Mouse (Mus musculus) MEL (cell line): ENCODE data around the gene Ptprk. TPM values are rescaled to one million over a fixed set of nuclear protein-coding genes. Genes with fewer than 3 reads are reported as not detected.

Experiments
- DNase-seq: peaks from one replicate; pipeline ENCODE4 v3.0.0; 2011; ENCODE audit warnings: low read depth, low spot score
- H3K27ac ChIP-seq: 2 replicates; pipeline ENCODE4 v1.5.1; 2012; ENCODE audit warnings: low read depth, mild to moderate bottlenecking, control low read depth, low read length, moderate library complexity; ENCODE audit not compliant: control insufficient read depth
- H3K27me3 ChIP-seq, 2 experiments: fragments of 150-350 bp in 1 of 2; sonication (generic) in 1 of 2; 2 replicates each; pipeline ENCODE4 v1.6.1; 2012; ENCODE audit warnings: low read length in 2 of 2, mild to moderate bottlenecking in 2 of 2, improper control_type of control experiment in 1 of 2, moderate library complexity in 1 of 2; ENCODE audit not compliant: insufficient read depth in 2 of 2, control insufficient read depth in 1 of 2
- H3K36me3 ChIP-seq, 2 experiments: 2 replicates each; pipeline ENCODE4 v1.6.1; 2012 to 2014; ENCODE audit warnings: low read length in 2 of 2, improper control_type of control experiment in 1 of 2, inconsistent platforms in 1 of 2, mild to moderate bottlenecking in 1 of 2; ENCODE audit not compliant: insufficient read depth in 2 of 2, control insufficient read depth in 1 of 2
- H3K4me1 ChIP-seq, 2 experiments: fragments of 150-350 bp in 1 of 2; sonication (generic) in 1 of 2; 2 replicates each; pipeline ENCODE4 v1.6.1; 2012; ENCODE audit warnings: low read length in 2 of 2, improper control_type of control experiment in 1 of 2, mild to moderate bottlenecking in 1 of 2; ENCODE audit not compliant: insufficient read depth in 2 of 2, control insufficient read depth in 1 of 2
- H3K4me3 ChIP-seq, 2 experiments: fragments of 150-350 bp in 1 of 2; sonication (generic) in 1 of 2; 2 replicates each; pipeline ENCODE4 v1.5.1; 2012; ENCODE audit warnings: low read depth in 2 of 2, low read length in 2 of 2, mild to moderate bottlenecking in 2 of 2, moderate library complexity in 2 of 2, control low read depth in 1 of 2, improper control_type of control experiment in 1 of 2; ENCODE audit not compliant: control insufficient read depth in 1 of 2, insufficient read depth in 1 of 2
- H3K79me2 ChIP-seq: 2 replicates; pipeline ENCODE4 v1.6.1; 2012; ENCODE audit warnings: mild to moderate bottlenecking, low read length, moderate library complexity; ENCODE audit not compliant: control insufficient read depth, poor library complexity, insufficient read depth
- H3K9ac ChIP-seq: 2 replicates; pipeline ENCODE4 v1.6.1; 2012; ENCODE audit warnings: low read depth, mild to moderate bottlenecking, control low read depth, low read length, moderate library complexity; ENCODE audit not compliant: control insufficient read depth, poor library complexity, severe bottlenecking
- H3K9me3 ChIP-seq: fragments of 150-350 bp; sonication (generic); replicated peaks from 2 replicates; pipeline ENCODE4 v1.6.1; 2012; ENCODE audit warnings: mild to moderate bottlenecking, low read length, improper control_type of control experiment, moderate library complexity; ENCODE audit not compliant: insufficient read depth
- CHD1 ChIP-seq: IDR thresholded peaks from 2 replicates; pipeline ENCODE4 v1.6.1; 2012; ENCODE audit warnings: low read depth, mild to moderate bottlenecking, inconsistent platforms, low read length, improper control_type of control experiment
- CHD2 ChIP-seq: IDR thresholded peaks from 2 replicates; pipeline ENCODE4 v1.6.1; 2011; ENCODE audit warnings: low read length, improper control_type of control experiment
- EP300 ChIP-seq, 2 experiments: IDR thresholded peaks; 2 replicates each; pipeline ENCODE4 v1.6.1; 2011; ENCODE audit warnings: improper control_type of control experiment in 2 of 2, low read length in 2 of 2, low read depth in 1 of 2, mild to moderate bottlenecking in 1 of 2
- GATA1 ChIP-seq: IDR thresholded peaks from 2 replicates; pipeline ENCODE4 v1.6.1; 2011; ENCODE audit warnings: low read depth, low read length, improper control_type of control experiment
- HCFC1 ChIP-seq: IDR thresholded peaks from 2 replicates; pipeline ENCODE4 v1.6.1; 2012; ENCODE audit warnings: low read depth, mild to moderate bottlenecking, inconsistent platforms, low read length, improper control_type of control experiment, moderate library complexity
- JUND ChIP-seq: IDR thresholded peaks from 2 replicates; pipeline ENCODE4 v1.6.1; 2011; ENCODE audit warnings: low read depth, mild to moderate bottlenecking, improper control_type of control experiment, low read length
- MAX ChIP-seq: IDR thresholded peaks from 2 replicates; pipeline ENCODE4 v1.6.1; 2011; ENCODE audit warnings: low read length, improper control_type of control experiment
- MYC ChIP-seq: IDR thresholded peaks from 2 replicates; pipeline ENCODE4 v1.6.1; 2011; ENCODE audit warnings: low read depth, mild to moderate bottlenecking, low read length, improper control_type of control experiment, moderate library complexity
- NRF1 ChIP-seq: IDR thresholded peaks from 2 replicates; pipeline ENCODE4 v1.6.1; 2014; ENCODE audit warnings: low read depth, mild to moderate bottlenecking, inconsistent platforms, low read length, improper control_type of control experiment, moderate library complexity; ENCODE audit not compliant: poor library complexity, insufficient read depth, severe bottlenecking
- POLR2A ChIP-seq, 2 experiments: IDR thresholded peaks; 2 replicates each; pipeline ENCODE4 v1.6.1; 2011 to 2012; ENCODE audit warnings: low read length in 2 of 2, mild to moderate bottlenecking in 2 of 2, control low read depth in 1 of 2, improper control_type of control experiment in 1 of 2, low read depth in 1 of 2, moderate library complexity in 1 of 2; ENCODE audit not compliant: control insufficient read depth in 1 of 2, insufficient read depth in 1 of 2, poor library complexity in 1 of 2
- RCOR1 ChIP-seq: IDR thresholded peaks from 2 replicates; pipeline ENCODE4 v1.6.1; 2012; ENCODE audit warnings: low read depth, mild to moderate bottlenecking, inconsistent platforms, low read length, improper control_type of control experiment
- SIN3A ChIP-seq: IDR thresholded peaks from 2 replicates; pipeline ENCODE4 v1.6.1; 2012; ENCODE audit warnings: low read length, improper control_type of control experiment, inconsistent platforms
- SMC3 ChIP-seq: IDR thresholded peaks from 2 replicates; pipeline ENCODE4 v1.6.1; 2011; ENCODE audit warnings: low read depth, low read length, improper control_type of control experiment
- TAL1 ChIP-seq: IDR thresholded peaks from 2 replicates; pipeline ENCODE4 v1.6.1; 2012; ENCODE audit warnings: mild to moderate bottlenecking, inconsistent platforms, low read length, moderate library complexity, mixed read lengths
- TBP ChIP-seq: IDR thresholded peaks from 2 replicates; pipeline ENCODE4 v1.8.0; 2011; ENCODE audit warnings: low read depth, low read length, improper control_type of control experiment
- TCF12 ChIP-seq: IDR thresholded peaks from 2 replicates; pipeline ENCODE4 v1.6.1; 2014; ENCODE audit warnings: low read depth, mild to moderate bottlenecking, inconsistent platforms, low read length, improper control_type of control experiment, moderate library complexity
- ZKSCAN1 ChIP-seq: IDR thresholded peaks from 2 replicates; pipeline ENCODE4 v1.6.1; 2012; ENCODE audit warnings: low read depth, mild to moderate bottlenecking, inconsistent platforms, low read length, improper control_type of control experiment, moderate library complexity
- ZMIZ1 ChIP-seq: IDR thresholded peaks from 2 replicates; pipeline ENCODE4 v1.6.1; 2012; ENCODE audit warnings: low read depth, mild to moderate bottlenecking, inconsistent platforms, low read length, improper control_type of control experiment, moderate library complexity
- ZNF384 ChIP-seq: IDR thresholded peaks from 2 replicates; pipeline ENCODE4 v1.6.1; 2012; ENCODE audit warnings: low read depth, mild to moderate bottlenecking, inconsistent platforms, low read length, improper control_type of control experiment
- polyA plus RNA-seq, 2 experiments: library from polyadenylated mRNA; stranded (reverse) in 1 of 2; unstranded in 1 of 2; fragments of >175 nt in 1 of 2; fragments of >200 nt in 1 of 2; gene quantifications; 2 replicates each; pipeline versions ENCODE4 v1.2.1 to v1.2.4; 2012; ENCODE audit warnings: low replicate concordance in 2 of 2, low read depth in 1 of 2; ENCODE audit not compliant: insufficient read length in 2 of 2, insufficient read depth in 1 of 2, missing spikeins in 1 of 2
- total RNA-seq: library from RNA; depleted of rRNA; stranded (reverse); fragments of 300-350 nt; gene quantifications from 2 replicates; pipeline ENCODE4 v1.2.3, GENCODE M21; 2012

Gene Ptprk
- total and polyA plus RNA-seq, 3 experiments: under 0.01 TPM; not detected in 2

DNA sequence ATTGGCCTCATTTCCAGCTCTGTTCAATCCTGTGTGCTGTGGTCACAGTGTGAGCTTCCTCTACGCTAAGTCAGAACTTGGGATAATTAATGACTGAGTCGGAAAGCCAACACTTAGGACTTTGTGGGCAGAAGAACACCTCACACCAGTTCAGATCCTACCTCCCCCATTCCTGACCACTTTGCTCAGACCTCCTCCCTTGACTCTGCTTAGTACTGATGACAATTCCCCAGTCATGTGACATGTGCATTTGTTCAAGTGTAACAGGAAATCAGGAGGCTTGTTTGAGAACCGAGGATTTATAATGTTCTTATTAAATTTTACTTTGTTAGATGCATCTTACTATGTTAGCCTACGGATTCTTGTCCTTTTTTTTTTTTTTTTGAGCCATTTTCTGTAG lies 224.6 kb downstream of the Ptprk start:
- H3K9me3 ChIP-seq: no peaks in the 10 kb centered on the region
- H3K4me1 ChIP-seq: no peaks in the 10 kb centered on the region
- DNase-seq: no peak
- H3K36me3 ChIP-seq: no peaks in the 10 kb centered on the region
- no peak overlapping the region for H3K9ac ChIP-seq
- no peaks in the 10 kb centered on the region for H3K79me2 ChIP-seq
- no peak overlapping the region for H3K4me3 ChIP-seq
- TF ChIP-seq EP300 (IDR thresholded peaks at IDR 0.05; ENCODE audit: low read depth in 1 of 2, low read length in 2 of 2) (no peak), CHD1 (no peak), ZNF384 (no peak), POLR2A (IDR thresholded peaks at IDR 0.05; ENCODE audit: control insufficient read depth in 1 of 2, insufficient read depth in 1 of 2, low read depth in 1 of 2, low read length in 2 of 2, poor library complexity in 1 of 2) (no peak), TCF12 (no peak), JUND (no peak), HCFC1 (no peak), MAX (no peak), NRF1 (no peak), GATA1 (no peak), ZKSCAN1 (no peak), MYC (no peak)
- no peaks in the 10 kb centered on the region for H3K27me3 ChIP-seq
- H3K27ac ChIP-seq: no peak overlapping the region

DNA sequence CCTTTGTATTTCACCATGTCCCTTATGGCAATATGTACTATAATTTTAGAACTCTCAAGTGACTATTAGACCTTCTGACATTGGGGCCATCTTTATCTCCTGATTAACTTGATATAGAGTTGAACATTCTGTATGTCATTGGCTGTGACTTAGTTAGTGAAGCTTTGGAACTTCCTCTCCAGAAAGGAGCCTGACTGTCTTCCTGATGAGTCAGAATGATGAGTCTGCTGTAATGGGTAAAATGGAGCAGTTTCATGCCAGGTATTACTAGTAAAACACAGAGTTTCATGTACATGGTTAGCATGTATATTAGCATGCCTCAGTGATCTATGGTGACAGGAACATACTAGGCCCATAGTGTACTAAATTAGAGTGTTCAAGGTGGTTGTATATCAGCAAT lies 229.2 kb downstream of the Ptprk start:
- Histone ChIP-seq H3K4me3 (no peak overlapping the region), H3K36me3 (no peaks in the 10 kb centered on the region), H3K4me1 (no peaks in the 10 kb centered on the region), H3K27ac (no peak overlapping the region), H3K9ac (no peak overlapping the region), H3K79me2 (no peaks in the 10 kb centered on the region), H3K9me3 (no peaks in the 10 kb centered on the region), H3K27me3 (no peaks in the 10 kb centered on the region)
- TF ChIP-seq ZMIZ1 (no peak), TBP (no peak), SIN3A (no peak), SMC3 (no peak), CHD2 (no peak), TAL1 (no peak), RCOR1 (no peak)
- no peak for DNase-seq
